ENCODE assay signal across 18 mouse cellular contexts in genomic region chr6:113517434-113518080, GRCm38 (mm10). TPM values are rescaled to one million over a fixed set of nuclear protein-coding genes. Genes with fewer than 3 reads are reported as not detected.
A peak's percentile ranks its signal among the peaks of the same experiment; 100 is the strongest.
DNase-seq lines count a peak whose midpoint lies in the region; ATAC-seq and TF ChIP-seq lines count a peak whose summit lies in the region.
"Had no signal": no experiment of that assay in that cellular context is flagged by ENCODE, and none has a peak within 500 bp of the region (broad histone marks: within the 10 kb centered on the region; RNA-seq: fewer than 3 reads in every experiment).

No protein-coding gene starts in this region.

- H3K4me3 ChIP-seq in thymus, adult 2 months (ENCODE audit: control insufficient read depth, insufficient read depth, low read length) = peak overlapping the region; percentile 3; the same call in 1 of the 2 replicates
- H3K4me3 ChIP-seq: forebrain, embryonic 10.5 days; limb, embryonic 13.5 days; midbrain, embryonic 13.5 days had no signal

- no peak for TF ChIP-seq POLR2A in thymus, adult 2 months (IDR thresholded peaks at IDR 0.05; ENCODE audit: control insufficient read depth, extremely low read depth, insufficient read depth, low read length, poor library complexity)

- H3K4me1 ChIP-seq in thymus, adult 2 months (replicated peaks; ENCODE audit: control insufficient read depth, insufficient read depth, low read length) = peaks cover 20% of the 10 kb centered on the region
- H3K4me1 ChIP-seq: forebrain, embryonic 10.5 days; limb, embryonic 13.5 days; midbrain, embryonic 13.5 days had no signal

- H3K27me3 ChIP-seq in thymus, adult 2 months (ENCODE audit: control insufficient read depth, insufficient read depth, low read length) = no peaks in the 10 kb centered on the region
- H3K27me3 ChIP-seq: limb, embryonic 13.5 days; midbrain, embryonic 13.5 days had no signal

- WGBS in thymus, adult 2 months = 4% methylated on average over 8 of the region's 8 CpGs

- peak overlapping the region; percentile 94 for H3K27ac ChIP-seq in thymus, adult 2 months (ENCODE audit: control insufficient read depth, insufficient read depth, low read length)
- H3K27ac ChIP-seq: forebrain, embryonic 10.5 days; hindbrain, postnatal 0 days; limb, embryonic 13.5 days; midbrain, embryonic 13.5 days had no signal

- H3K36me3 ChIP-seq in thymus, adult 2 months (ENCODE audit: control insufficient read depth, insufficient read depth, low read length) = peaks cover 70% of the 10 kb centered on the region

- peak; percentile 22 to 28 for DNase-seq in spleen, postnatal 36 days (ENCODE audit: low spot score in 2 of 2)
- DNase-seq in spleen, postnatal 4 days (ENCODE audit: low spot score in 2 of 2) = no peak
- DNase-seq in thymus, adult 2 months = peak; percentile 55
- no peak for DNase-seq in adrenal gland, postnatal 25 days
- no peak for DNase-seq in frontal cortex, postnatal 10 days (ENCODE audit: low spot score in 2 of 2)
- DNase-seq in kidney, postnatal 25 days = no peak
- DNase-seq: cerebellum, adult 11-12 months; gastrocnemius, postnatal 14 days; heart, postnatal 4 days; kidney, adult 18-20 months; kidney, postnatal 36 days; lung, adult 2 months; lung, postnatal 36 days had no signal

- no peak for TF ChIP-seq CTCF in thymus, adult 2 months (IDR thresholded peaks at IDR 0.05; ENCODE audit: borderline replicate concordance, control insufficient read depth, extremely low read depth, insufficient read depth, low read length, poor library complexity)

- peak; percentile 66 for ATAC-seq in megakaryocyte, adult 5-6 weeks (ENCODE audit: poor library complexity, severe bottlenecking)
- ATAC-seq: hindbrain, postnatal 0 days; midbrain, embryonic 13.5 days had no signal

RNA-seq across cellular contexts. Expression of gene Emc3, which starts 13.9 kb away (rescaled TPM):
- total RNA-seq in megakaryocyte, adult 5-6 weeks (2015) = 60.0 and 61.6 TPM in 2 replicates
- 33.0 and 38.4 TPM in 2 replicates for total RNA-seq in megakaryocyte, adult 5-6 weeks (2017)
- polyA plus RNA-seq in thymus, adult 2 months (2012; rRNA removed) = 54.5 and 59.7 TPM in 2 replicates
- 116 and 125 TPM in 2 replicates for total RNA-seq in adrenal gland, postnatal 25 days (2021)

RNA-seq across cellular contexts. Expression of gene Fancd2, which starts 13.9 kb away (rescaled TPM):
- total RNA-seq in megakaryocyte, adult 5-6 weeks (2015) = 8.7 and 10.7 TPM in 2 replicates
- total RNA-seq in megakaryocyte, adult 5-6 weeks (2017) = 14.4 and 16.2 TPM in 2 replicates
- polyA plus RNA-seq in thymus, adult 2 months (2012; rRNA removed) = 13.3 and 17.4 TPM in 2 replicates
- 2.0 and 3.0 TPM in 2 replicates for total RNA-seq in adrenal gland, postnatal 25 days (2021)

RNA-seq across cellular contexts. Expression of gene Prrt3, which starts 15.8 kb away (rescaled TPM):
- total RNA-seq in megakaryocyte, adult 5-6 weeks (2015) = 0.09 TPM in 1 of 2 replicates, not detected in the other
- not detected in 2 replicates for total RNA-seq in megakaryocyte, adult 5-6 weeks (2017)
- polyA plus RNA-seq in thymus, adult 2 months (2012; rRNA removed) = 0.16 and 0.28 TPM in 2 replicates
- 0.30 TPM in 1 of 2 replicates, not detected in the other for total RNA-seq in adrenal gland, postnatal 25 days (2021)
- total RNA-seq: heart, postnatal 4 days had no signal

RNA-seq across cellular contexts. Expression of gene Creld1, which starts 34.5 kb away (rescaled TPM):
- total RNA-seq in megakaryocyte, adult 5-6 weeks (2015) = 0.27 and 2.1 TPM in 2 replicates
- 1.9 and 3.4 TPM in 2 replicates for total RNA-seq in megakaryocyte, adult 5-6 weeks (2017)
- polyA plus RNA-seq in thymus, adult 2 months (2012; rRNA removed) = 15.2 and 16.1 TPM in 2 replicates
- total RNA-seq in adrenal gland, postnatal 25 days (2021) = 45.2 and 59.9 TPM in 2 replicates

RNA-seq across cellular contexts. Expression of gene Il17rc, which starts 46.3 kb away (rescaled TPM):
- not detected in 2 replicates for total RNA-seq in megakaryocyte, adult 5-6 weeks (2015)
- total RNA-seq in megakaryocyte, adult 5-6 weeks (2017) = not detected in 2 replicates
- polyA plus RNA-seq in thymus, adult 2 months (2012; rRNA removed) = 14.3 and 15.4 TPM in 2 replicates
- 18.0 and 19.3 TPM in 2 replicates for total RNA-seq in adrenal gland, postnatal 25 days (2021)

Comparison
In these comparisons a context has a peak if more than half of its experiments do, and no peak if none do; other contexts are left out.
1. DNase-seq: peak in spleen, postnatal 36 days (2 of 2) and thymus, adult 2 months (single experiment); none in spleen, postnatal 4 days (0 of 2), adrenal gland, postnatal 25 days (single experiment), frontal cortex, postnatal 10 days (0 of 2) and kidney, postnatal 25 days (0 of 2).